Mouse (Mus musculus) heart, embryonic 13.5 days (tissue): ENCODE results near the gene Snip1. TPM values are rescaled to one million over a fixed set of nuclear protein-coding genes. Genes with fewer than 3 reads are reported as not detected.

ENCODE experiments used
- ATAC-seq: fragments of 200-750 bp; cut with Nextera tagmentation; 2 replicates; pipeline ENCODE4 v1.8.0; 2017; ENCODE audit warnings: moderate TSS enrichment; ENCODE audit not compliant: insufficient number of reproducible peaks, low FRiP score, low TSS enrichment; ENCODE audit errors: extremely low read depth
- H3K27ac ChIP-seq: fragments of 300-500 bp; sonication (generic); replicated peaks from 2 replicates; pipeline ENCODE4 v1.5.1; 2015; ENCODE audit warnings: moderate library complexity, mild to moderate bottlenecking, inconsistent platforms
- H3K27me3 ChIP-seq: fragments of 300-500 bp; sonication (generic); replicated peaks from 2 replicates; pipeline ENCODE4 v1.6.1; 2015; ENCODE audit warnings: mild to moderate bottlenecking, inconsistent platforms
- H3K36me3 ChIP-seq: fragments of 300-500 bp; sonication (generic); 2 replicates; pipeline ENCODE4 v1.6.1; 2015; ENCODE audit warnings: mild to moderate bottlenecking, inconsistent platforms
- H3K4me1 ChIP-seq: fragments of 300-500 bp; sonication (generic); 2 replicates; pipeline ENCODE4 v1.6.1; 2015; ENCODE audit warnings: inconsistent platforms
- H3K4me2 ChIP-seq: fragments of 300-500 bp; sonication (generic); 2 replicates; pipeline ENCODE4 v1.6.1; 2015; ENCODE audit warnings: inconsistent platforms, mild to moderate bottlenecking, moderate library complexity
- H3K4me3 ChIP-seq: fragments of 300-500 bp; sonication (generic); 2 replicates; pipeline ENCODE4 v1.5.1; 2015; ENCODE audit warnings: moderate library complexity, mild to moderate bottlenecking, inconsistent platforms
- H3K9ac ChIP-seq: fragments of 300-500 bp; sonication (generic); 2 replicates; pipeline ENCODE4 v1.6.1; 2015; ENCODE audit warnings: inconsistent platforms, mild to moderate bottlenecking, moderate library complexity
- H3K9me3 ChIP-seq: fragments of 300-500 bp; sonication (generic); 2 replicates; pipeline ENCODE4 v1.6.1; 2016; ENCODE audit warnings: inconsistent platforms
- WGBS: fragments of 180-500 bp; shearing (Covaris S2); methylation state at CpG from one replicate; pipeline ENCODE4 v1.1.7; 2015; ENCODE audit warnings: mixed read lengths; 5-methylcytosine and 5-hydroxymethylcytosine counted together
- polyA plus RNA-seq: library from polyadenylated mRNA; unstranded; fragments of >200 nt; fragmentation: Nextera tagmentation; extraction: Ambion mirVana; gene quantifications from 2 replicates; pipeline ENCODE4 v1.2.1, GENCODE M21; 2015

Gene Snip1
- 14.0 and 18.8 TPM in 2 replicates for polyA plus RNA-seq

DNA sequence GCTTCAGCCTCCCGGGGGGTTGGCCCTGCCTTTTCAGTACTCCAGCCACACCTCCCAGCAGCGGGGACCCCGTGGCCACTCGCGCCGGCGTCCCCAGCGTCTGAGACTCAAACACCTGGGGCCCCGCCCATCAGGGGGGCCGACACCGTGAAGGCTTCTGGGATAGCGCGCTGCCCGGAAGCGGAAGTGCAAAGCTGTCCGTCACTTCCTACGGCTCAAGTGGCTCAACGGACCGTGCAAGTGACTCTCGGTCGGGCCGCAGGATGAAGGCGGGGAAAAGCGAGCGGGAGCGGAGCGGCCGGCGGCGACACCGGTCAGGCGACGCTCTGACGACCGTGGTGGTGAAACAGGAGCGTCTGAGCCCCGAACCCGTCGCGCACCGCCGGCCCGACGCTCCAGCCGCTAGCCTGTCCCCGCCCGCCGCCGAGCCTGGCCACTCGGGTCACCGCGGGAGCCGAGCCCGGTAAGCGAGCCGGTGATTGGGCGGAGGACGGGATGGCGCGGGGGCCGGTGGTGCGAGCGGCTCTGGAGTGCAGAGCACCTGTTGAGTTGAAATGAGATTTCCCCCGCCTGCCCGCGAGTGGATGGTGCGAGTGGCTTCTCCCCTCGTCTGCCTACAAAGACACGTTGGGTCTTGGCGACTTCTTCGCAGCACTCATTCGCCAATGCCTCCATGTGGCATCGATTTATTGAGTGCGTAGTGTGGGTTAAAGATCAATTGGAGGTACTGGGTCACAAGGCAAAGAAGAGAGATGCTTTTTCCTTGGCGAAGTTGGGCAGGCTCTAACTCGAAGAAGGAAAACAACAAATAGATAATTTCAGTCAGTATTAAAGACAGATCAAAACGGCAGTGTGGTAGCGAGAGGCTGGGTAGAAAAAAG, at the start of gene Snip1:
Gene Snip1, plus strand, starts transcription at position 183 of the 881 bp plus-strand sequence.
- no peaks in the 10 kb centered on the region for H3K9me3 ChIP-seq
- peaks cover 19% of the 10 kb centered on the region for H3K4me1 ChIP-seq
- peak; percentile 90 for ATAC-seq
- H3K36me3 ChIP-seq = peaks cover 38% of the 10 kb centered on the region
- H3K27me3 ChIP-seq = 0 out of 2 replicates have a peak, but pooled peaks cover 4% of the 10 kb centered on the region
- H3K9ac ChIP-seq = peak within 1 kb of the TSS; percentile 97
- H3K27ac ChIP-seq = peak within 1 kb of the TSS; percentile 71
- H3K4me2 ChIP-seq = peak within 1 kb of the TSS; percentile 90
- H3K4me3 ChIP-seq = peak within 1 kb of the TSS; percentile 96
- WGBS = under 1% methylated on average over 78 of the region's 78 CpGs

DNA sequence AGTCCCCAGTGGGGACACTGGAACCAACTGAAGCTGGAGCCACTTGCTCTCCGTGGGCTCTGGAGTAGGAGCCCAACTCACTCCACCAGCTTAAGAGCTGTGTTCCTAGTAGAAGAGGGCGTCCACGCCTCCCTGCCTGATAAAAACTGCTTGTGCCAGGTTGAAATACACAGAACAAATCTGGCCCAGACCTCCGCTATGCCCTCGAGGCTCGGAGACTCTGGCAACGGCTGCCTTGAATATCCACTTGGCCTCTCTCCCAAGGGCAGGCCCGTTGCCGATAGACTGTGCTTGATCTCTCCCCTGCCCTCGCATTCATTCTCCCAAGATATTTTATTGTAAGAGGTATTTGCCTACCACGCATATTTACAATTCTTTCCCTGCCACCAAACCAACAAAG, 49.0 kb upstream of the Snip1 start:
- Histone ChIP-seq H3K27me3 (peaks cover 48% of the 10 kb centered on the region), H3K4me2 (no peak overlapping the region), H3K27ac (no peak overlapping the region), H3K9me3 (no peaks in the 10 kb centered on the region), H3K4me1 (no peaks in the 10 kb centered on the region), H3K9ac (no peak overlapping the region), H3K4me3 (no peak overlapping the region), H3K36me3 (no peaks in the 10 kb centered on the region)
- no peak for ATAC-seq
- 67% methylated on average over 11 of the region's 11 CpGs for WGBS

DNA sequence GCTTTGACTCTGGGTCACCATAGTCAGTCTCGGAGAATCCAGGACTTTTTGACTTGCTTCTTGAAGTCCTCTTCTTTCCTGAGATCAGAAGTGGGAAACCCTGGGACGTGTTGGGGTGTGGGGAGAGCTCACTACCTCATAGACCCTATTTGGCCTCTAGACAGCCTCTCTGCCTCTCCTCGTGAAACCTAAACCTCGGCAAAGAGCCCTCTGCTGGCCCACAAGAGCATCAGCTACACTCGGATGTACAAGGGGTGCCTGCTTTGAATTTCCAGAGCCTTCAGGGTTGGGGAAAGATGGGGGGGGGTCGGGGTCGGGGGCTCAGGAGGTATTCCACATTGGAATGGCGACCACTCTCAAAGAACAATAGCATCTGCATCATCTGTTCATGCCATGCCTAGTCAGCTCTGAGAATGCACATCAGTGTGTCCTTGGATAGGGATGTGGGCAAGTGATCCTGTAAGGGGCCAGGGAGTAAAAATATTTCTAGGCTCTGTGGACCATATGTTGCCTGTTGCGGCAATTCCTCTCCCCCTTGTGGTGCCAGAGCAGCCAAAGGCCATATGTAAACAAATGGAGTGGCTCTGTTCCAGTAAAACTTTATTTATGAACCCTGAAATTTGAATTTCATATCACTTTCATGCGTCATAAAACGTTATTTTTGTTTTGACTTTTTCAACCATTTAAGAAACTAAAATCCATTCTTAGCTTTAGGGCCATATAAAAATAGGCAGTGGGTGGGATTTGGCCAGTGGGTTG, 45.5 kb upstream of the Snip1 start:
- Histone ChIP-seq H3K4me1 (no peaks in the 10 kb centered on the region), H3K36me3 (no peaks in the 10 kb centered on the region), H3K9me3 (no peaks in the 10 kb centered on the region), H3K27me3 (peaks cover 50% of the 10 kb centered on the region), H3K27ac (no peak overlapping the region), H3K4me3 (no peak overlapping the region), H3K4me2 (no peak overlapping the region), H3K9ac (no peak overlapping the region)
- 30% methylated on average over 11 of the region's 11 CpGs for WGBS
- ATAC-seq = no peak

DNA sequence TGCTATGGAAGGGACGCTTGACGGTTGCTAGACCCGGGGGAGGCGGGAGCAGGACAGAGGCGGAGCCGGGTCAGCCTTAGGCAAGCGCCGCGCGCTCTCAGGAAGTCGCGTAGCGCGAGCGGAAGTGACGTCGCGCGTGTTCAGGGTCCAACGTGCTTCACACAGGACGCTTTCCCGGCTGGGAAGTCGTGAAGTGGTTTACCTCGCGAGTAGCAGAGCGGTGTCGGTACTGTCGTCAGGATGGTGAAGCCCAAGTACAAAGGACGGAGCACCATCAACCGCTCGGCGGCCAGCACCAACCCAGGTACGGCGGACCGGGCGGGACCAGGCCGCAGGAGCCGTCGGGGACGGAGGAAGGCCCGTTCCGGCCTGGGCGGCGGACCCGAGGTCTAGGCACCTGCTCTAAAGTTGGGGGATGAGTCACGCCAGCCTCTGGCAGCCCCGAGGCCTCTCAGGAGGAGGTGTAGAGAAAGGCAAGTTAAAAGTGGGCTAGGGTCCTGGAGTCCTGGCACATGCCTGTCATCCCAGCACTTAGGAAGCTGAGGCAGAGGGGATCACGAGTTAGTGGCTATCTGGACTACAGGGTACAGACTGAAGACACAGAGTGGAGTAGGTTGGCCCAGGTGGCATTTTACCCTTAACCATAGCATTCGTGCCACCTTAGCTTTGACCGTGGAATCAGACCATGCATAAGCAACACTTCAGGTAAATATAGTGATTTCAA, 36.4 kb upstream of the Snip1 start:
- WGBS = under 1% methylated on average over 50 of the region's 50 CpGs
- peak overlapping the region; percentile 95 for H3K4me2 ChIP-seq
- H3K4me3 ChIP-seq = peak overlapping the region; percentile 93
- no peaks in the 10 kb centered on the region for H3K9me3 ChIP-seq
- peak overlapping the region; percentile 96 for H3K9ac ChIP-seq
- peak; percentile 86 for ATAC-seq
- H3K36me3 ChIP-seq = peaks cover 20% of the 10 kb centered on the region
- H3K4me1 ChIP-seq = peaks cover 16% of the 10 kb centered on the region
- H3K27me3 ChIP-seq = peaks cover 22% of the 10 kb centered on the region
- H3K27ac ChIP-seq = peak overlapping the region; percentile 61; the same call in 1 of the 2 replicates

DNA sequence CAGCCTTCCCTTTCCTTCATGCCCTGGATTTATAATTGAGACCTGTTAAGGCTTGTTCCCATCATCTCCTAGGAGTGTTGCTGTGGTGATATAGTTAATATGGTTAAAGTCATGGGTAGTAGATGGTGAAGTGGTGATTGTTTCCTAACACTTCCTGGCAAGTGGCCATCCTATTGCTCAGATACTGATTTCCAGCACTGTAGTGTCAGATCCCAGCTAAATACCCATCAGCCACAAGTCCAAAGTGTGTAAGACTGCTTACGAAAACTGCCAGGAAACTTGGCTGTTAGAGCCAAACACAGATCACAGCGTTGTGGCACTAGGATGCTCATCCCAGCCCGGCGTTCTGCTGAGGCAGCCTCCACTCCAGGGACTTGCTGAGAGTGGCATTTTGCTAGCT, 32.1 kb upstream of the Snip1 start:
- Histone ChIP-seq H3K27me3 (no peaks in the 10 kb centered on the region), H3K9me3 (no peaks in the 10 kb centered on the region), H3K36me3 (peaks cover 56% of the 10 kb centered on the region), H3K4me2 (no peak overlapping the region), H3K4me1 (peaks cover 14% of the 10 kb centered on the region), H3K27ac (no peak overlapping the region), H3K9ac (no peak overlapping the region), H3K4me3 (no peak overlapping the region)
- WGBS = 97% methylated on average over 4 of the region's 4 CpGs
- ATAC-seq = no peak

DNA sequence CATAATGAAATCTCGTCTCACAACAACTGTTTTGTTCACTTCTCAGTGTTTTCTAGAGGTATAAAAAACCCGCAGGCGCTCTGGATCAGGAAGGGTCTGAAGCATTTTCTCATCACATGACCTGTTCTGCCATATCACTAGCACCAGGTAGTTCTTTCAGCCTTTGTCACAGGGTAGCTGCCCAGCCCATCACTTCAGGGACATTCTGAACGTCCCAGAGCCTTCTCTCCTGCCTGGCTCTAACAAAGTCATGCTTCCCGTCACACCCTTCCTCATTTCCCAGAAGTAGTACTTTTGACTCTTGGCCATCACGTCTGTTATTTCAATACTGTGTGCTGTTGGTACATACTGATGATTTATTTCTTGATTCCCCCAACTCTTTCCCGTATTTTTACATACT, 22.0 kb upstream of the Snip1 start:
- H3K36me3 ChIP-seq = peaks cover 99% of the 10 kb centered on the region
- H3K4me3 ChIP-seq = no peak overlapping the region
- H3K4me2 ChIP-seq = no peak overlapping the region
- no peaks in the 10 kb centered on the region for H3K27me3 ChIP-seq
- H3K9ac ChIP-seq = no peak overlapping the region
- no peaks in the 10 kb centered on the region for H3K9me3 ChIP-seq
- no peak for ATAC-seq
- H3K27ac ChIP-seq = no peak overlapping the region
- 83% methylated on average over 7 of the region's 7 CpGs for WGBS
- no peaks in the 10 kb centered on the region for H3K4me1 ChIP-seq

DNA sequence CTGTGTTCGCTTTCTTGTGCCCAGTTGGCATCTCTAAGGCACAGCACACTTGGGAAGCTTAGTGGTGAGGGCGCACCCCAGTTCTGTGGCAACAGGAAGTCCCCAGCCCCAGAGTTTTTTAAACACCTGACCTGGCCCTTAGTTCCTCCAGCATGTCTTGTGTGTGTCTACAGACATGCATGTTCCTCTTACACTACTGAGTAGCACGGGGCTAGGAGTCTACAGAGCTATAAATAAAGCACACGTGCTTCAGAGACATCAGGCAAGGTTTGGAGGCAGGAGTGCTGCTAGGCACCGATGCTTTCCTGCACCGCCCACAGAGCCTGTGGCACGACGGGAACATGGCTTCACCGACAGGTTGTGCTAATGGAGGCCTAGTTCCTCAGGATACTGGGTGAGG, 11.1 kb upstream of the Snip1 start:
- WGBS = 69% methylated on average over 9 of the region's 9 CpGs
- Histone ChIP-seq H3K27me3 (no peaks in the 10 kb centered on the region), H3K4me1 (peaks cover 24% of the 10 kb centered on the region), H3K4me3 (no peak overlapping the region), H3K9ac (no peak overlapping the region), H3K36me3 (peaks cover 61% of the 10 kb centered on the region), H3K4me2 (no peak overlapping the region), H3K27ac (0 out of 2 replicates have a peak overlapping the region, but pooled peaks have one; percentile 20), H3K9me3 (no peaks in the 10 kb centered on the region)
- ATAC-seq = no peak

DNA sequence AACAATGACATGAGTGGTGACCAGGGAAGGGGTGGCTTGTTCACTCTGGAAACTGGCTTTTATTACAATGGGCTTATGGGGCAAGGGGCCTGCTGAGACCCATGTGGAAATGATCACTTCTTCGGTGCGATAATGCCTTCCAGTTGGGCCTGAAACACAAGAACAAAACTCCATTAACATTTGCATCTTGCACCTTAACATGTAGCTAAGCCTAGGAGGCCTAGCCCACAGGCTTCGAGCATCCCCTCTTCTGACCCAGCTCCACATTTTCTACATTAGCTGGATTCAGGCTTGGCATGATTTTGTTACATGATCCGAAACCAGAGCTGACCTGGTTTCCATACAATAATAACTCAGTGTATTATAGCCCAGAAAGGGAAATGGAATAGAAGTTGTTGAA, 10.0 kb upstream of the Snip1 start:
- H3K4me2 ChIP-seq = no peak overlapping the region
- H3K36me3 ChIP-seq = peaks cover 51% of the 10 kb centered on the region
- H3K4me1 ChIP-seq = peaks cover 24% of the 10 kb centered on the region
- ATAC-seq = no peak
- H3K27me3 ChIP-seq = no peaks in the 10 kb centered on the region
- no peaks in the 10 kb centered on the region for H3K9me3 ChIP-seq
- no peak overlapping the region for H3K9ac ChIP-seq
- WGBS = 89% methylated on average over 4 of the region's 4 CpGs
- no peak overlapping the region for H3K27ac ChIP-seq
- H3K4me3 ChIP-seq = no peak overlapping the region

DNA sequence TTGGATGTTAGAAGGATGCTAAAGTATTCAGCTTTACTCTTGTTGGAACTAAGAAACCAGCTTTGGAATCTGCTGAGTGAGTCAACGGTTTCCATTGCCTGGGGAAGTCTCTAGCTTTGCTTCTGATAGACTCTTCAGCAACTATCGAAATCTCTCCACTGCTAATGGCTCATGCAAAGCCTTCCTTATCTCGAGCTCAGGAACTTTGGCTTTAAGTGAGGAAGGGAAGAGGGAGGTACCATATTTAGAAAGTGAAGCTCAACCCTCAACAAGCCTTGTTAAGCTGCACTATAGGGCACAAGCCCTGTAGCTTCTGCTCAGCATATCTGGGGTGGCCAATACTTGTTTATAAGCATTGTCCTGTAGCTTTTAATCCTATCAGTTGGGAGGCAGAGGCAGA, 9.2 kb upstream of the Snip1 start:
- Histone ChIP-seq H3K4me3 (no peak overlapping the region), H3K4me2 (no peak overlapping the region; the same call in 1 of the 2 replicates), H3K9me3 (no peaks in the 10 kb centered on the region), H3K9ac (peak overlapping the region; percentile 44; the same call in 1 of the 2 replicates), H3K27ac (peak overlapping the region; percentile 48), H3K27me3 (no peaks in the 10 kb centered on the region), H3K36me3 (peaks cover 43% of the 10 kb centered on the region), H3K4me1 (peaks cover 24% of the 10 kb centered on the region)
- 6% methylated on average over 3 of the region's 3 CpGs for WGBS
- no peak for ATAC-seq

DNA sequence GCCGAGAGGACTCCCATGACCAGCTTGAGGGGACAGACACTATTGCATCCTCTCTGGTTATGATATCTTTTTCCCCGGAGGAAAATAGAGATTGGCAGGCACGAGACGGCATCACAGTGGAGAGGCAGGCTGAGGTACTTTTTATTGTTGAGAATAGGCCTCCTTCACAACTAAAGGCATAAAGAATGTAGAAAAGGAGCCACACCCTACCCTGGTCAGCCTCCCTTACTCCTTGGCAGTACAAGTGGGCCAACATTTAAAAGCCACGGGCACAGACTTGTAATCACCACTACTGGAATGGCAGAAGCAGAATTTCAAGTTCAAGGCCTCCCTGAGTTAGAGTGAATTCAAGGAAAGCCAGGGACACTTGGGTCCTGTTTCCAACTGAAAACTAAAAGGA, 8.4 kb upstream of the Snip1 start:
- peak overlapping the region; percentile 48; the same call in 1 of the 2 replicates for H3K27ac ChIP-seq
- WGBS = 24% methylated on average over 5 of the region's 5 CpGs
- H3K4me2 ChIP-seq = no peak overlapping the region; the same call in 1 of the 2 replicates
- H3K9me3 ChIP-seq = no peaks in the 10 kb centered on the region
- ATAC-seq = no peak
- peaks cover 24% of the 10 kb centered on the region for H3K4me1 ChIP-seq
- peaks cover 35% of the 10 kb centered on the region for H3K36me3 ChIP-seq
- H3K27me3 ChIP-seq = no peaks in the 10 kb centered on the region
- no peak overlapping the region for H3K4me3 ChIP-seq
- peak overlapping the region; percentile 44; the same call in 1 of the 2 replicates for H3K9ac ChIP-seq

DNA sequence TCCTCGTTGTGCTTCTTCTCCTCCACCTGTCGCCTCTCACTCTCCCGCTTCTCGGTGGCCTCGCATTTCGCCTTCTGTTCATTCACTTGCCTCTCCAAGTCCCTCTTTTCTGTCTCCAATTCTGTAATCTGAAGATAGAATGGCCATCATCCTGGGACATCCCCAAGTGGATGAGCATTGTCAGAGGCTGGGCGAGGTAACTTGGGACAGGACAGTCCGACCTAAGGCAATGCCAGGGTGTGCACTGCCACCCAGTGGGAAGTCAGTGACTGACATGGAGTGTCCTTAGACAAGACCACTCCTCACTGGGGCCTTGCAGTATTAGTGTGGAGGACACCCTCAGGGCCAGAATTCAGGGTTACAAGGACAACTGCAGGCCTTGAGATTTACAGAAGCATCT, 7.4 kb upstream of the Snip1 start:
- Histone ChIP-seq H3K27me3 (no peaks in the 10 kb centered on the region), H3K27ac (no peak overlapping the region), H3K9ac (peak overlapping the region; percentile 55), H3K36me3 (peaks cover 25% of the 10 kb centered on the region), H3K4me3 (peak overlapping the region; percentile 32), H3K4me2 (peak overlapping the region; percentile 63), H3K9me3 (no peaks in the 10 kb centered on the region), H3K4me1 (peaks cover 24% of the 10 kb centered on the region)
- no peak; the same call in 1 of the 2 replicates for ATAC-seq
- WGBS = 2% methylated on average over 8 of the region's 8 CpGs
